Mouse (Mus musculus): ENCODE measurements around the gene Cabp7. TPM values are rescaled to one million over a fixed set of nuclear protein-coding genes. Genes with fewer than 3 reads are reported as not detected.
"Not testable (repeated sequence)": the region's sequence is repeated elsewhere in the genome, so short reads cannot be mapped to it uniquely, and the experiment has no call there.

Gene Cabp7
- total RNA-seq, 1 experiment from 2014 or later, result not detected

- DNase-seq, result no peak
These were observed 609 bp downstream of the Cabp7 start for GRCm38 (mm10) chr11:4745969-4746368.

GRCm38 (mm10) chr11:4744691-4745090, 1.9 kb downstream of the Cabp7 start:
- DNase-seq, result peak; percentile 34

DNA sequence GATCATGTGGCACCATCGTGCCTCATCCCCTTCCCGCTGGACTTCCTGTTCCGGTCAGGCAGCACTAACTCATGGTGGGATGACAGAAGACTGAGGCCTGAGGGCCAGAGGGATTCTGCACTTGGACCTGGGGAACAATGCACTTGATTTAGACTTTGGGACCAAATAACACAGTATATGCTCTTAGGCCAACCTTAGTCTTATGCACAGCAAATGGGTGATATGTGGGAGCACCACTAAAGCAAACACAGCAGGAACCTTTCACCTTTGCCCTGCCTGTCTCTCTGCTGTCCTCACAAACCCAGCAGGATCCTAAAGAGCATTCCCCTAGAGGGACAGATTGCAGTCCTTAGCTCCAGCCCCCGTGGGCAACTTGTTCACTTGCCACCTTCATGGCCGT, 5.8 kb downstream of the Cabp7 start:
- no peak for DNase-seq

DNA sequence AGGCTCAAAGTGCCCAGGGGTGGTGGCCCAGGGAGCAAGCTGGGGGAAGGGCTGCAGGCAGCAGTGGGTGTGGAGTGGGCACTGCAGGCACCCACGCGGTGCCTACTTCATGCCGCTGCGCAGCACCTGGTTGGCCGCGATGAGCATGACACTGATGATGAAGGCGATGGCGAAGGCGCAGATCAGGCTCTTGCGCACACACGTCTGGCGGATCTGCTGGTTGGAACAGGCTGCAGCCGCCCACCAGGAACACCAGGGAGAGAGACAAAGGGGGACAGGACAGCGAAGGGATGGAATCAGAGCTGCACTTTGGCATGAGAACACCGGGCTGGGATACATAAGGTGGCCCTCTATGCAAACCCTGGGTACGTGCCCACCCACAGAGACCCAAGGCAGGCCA, 7.9 kb downstream of the Cabp7 start:
- DNase-seq, result no peak

GRCm38 (mm10) chr11:4737682-4738081, 8.9 kb downstream of the Cabp7 start:
- no peak for DNase-seq

GRCm38 (mm10) chr11:4736355-4736754, 10.2 kb downstream of the Cabp7 start:
- no peak for DNase-seq

GRCm38 (mm10) chr11:4734179-4734578, 12.4 kb downstream of the Cabp7 start:
- no peak for DNase-seq

DNA sequence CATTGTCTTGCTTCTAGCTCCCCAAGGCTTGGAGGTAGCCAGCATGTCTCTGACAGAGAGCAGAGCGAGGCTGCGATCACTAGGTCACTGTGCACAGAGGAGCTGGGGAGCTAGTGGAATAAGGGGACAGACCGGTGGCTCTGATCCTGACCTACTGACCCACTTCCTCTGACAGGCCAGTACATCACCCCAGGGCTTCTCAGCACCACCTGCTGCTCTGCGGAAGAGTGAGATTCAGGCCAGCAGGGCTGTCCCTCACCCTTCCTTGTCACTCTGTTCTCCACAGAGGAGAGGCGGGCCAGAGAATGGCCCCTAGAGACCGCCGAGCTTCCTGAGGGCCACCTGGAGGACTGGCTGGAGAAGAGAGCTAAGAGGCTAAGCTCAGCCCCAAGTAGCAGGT, 14.8 kb downstream of the Cabp7 start:
- DNase-seq, result no peak

- peak; percentile 33 for DNase-seq
These were observed 15.7 kb downstream of the Cabp7 start for GRCm38 (mm10) chr11:4730913-4731312.

GRCm38 (mm10) chr11:4730096-4730495, 16.5 kb downstream of the Cabp7 start:
- no peak for DNase-seq

- peak; percentile 75 for DNase-seq
These were observed 17.0 kb downstream of the Cabp7 start for GRCm38 (mm10) chr11:4729603-4730002.

GRCm38 (mm10) chr11:4721728-4722127, 24.9 kb downstream of the Cabp7 start:
- no peak for DNase-seq

DNA sequence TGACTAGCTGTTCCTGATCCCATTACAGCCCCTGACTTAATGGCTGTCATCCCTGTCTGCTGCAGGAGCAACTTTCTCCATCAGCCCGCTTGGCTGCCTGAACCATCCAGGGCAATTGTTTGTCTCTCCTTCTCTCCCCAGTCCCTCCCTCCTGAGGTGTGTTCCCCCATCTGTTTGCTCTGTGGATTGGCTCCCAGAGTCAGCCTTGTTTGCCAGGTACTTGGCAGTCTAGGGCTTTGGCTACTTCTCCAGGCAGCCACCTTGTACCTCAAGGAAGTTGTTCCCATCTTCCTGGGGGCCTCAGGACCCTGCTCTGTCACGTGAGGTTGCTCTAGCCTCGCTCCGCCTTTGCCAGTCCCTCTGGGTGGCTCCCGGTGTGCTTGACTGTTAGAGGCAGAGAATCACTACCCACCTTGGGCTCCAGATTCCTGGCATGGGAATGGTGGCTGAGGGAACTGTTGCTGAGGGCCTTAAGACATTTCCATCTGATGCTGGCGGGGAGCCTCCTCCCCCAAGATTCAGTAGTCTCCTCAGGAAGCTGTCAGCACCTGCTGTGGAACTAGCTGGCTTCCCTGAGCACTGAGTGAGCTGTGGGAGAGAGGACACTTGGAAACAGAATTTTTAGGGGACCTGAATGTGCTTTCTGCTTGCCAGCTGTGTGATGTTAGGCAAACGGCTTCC, 25.5 kb downstream of the Cabp7 start:
- DNase-seq, result no peak

DNA sequence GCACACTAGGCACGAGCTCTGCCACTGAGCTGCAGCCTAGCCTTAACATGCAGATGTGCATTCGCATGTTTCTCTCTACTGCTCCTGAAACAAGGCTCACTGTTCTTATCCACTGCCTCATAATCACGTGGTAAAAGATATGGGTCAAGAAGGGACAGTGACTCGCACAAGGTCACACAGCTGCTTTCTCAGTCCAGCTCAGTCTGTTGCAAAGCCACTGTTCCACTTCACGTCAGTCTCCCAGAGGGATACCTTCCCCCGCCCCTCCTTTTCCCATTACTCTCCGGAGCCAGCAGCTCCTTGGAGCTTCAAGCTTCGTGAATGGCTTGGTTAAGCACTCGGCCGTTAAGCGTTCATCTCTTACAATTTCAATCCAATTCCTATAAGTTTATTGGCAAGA, 26.2 kb downstream of the Cabp7 start:
- no peak for DNase-seq

- DNase-seq, result peak; percentile 53
These were observed 26.6 kb downstream of the Cabp7 start for GRCm38 (mm10) chr11:4719961-4720360.

- DNase-seq, result peak; percentile 31
These were observed 28.0 kb downstream of the Cabp7 start for GRCm38 (mm10) chr11:4718548-4718947.

- DNase-seq, result no peak
These were observed 29.9 kb downstream of the Cabp7 start for GRCm38 (mm10) chr11:4716530-4717236.

DNA sequence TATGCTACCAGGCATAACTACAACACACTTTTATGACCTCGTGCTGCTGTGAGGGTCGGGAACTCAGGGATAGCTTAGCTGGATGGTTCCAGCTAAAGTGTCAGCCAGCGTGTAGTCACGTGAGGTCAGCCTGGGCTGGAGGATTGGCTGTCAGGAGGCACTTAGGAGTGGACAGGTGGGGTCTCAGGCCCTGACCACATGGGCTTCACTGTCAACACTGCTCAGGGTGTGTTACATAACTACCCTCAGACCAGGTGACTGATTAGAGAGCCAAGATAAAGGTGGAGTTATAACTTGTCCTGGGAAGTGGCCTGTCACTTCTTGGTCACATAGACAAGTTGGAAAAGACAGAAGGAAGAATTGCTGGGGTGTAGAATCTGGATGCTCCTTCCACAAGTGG, 31.0 kb downstream of the Cabp7 start:
- DNase-seq, result no peak

DNA sequence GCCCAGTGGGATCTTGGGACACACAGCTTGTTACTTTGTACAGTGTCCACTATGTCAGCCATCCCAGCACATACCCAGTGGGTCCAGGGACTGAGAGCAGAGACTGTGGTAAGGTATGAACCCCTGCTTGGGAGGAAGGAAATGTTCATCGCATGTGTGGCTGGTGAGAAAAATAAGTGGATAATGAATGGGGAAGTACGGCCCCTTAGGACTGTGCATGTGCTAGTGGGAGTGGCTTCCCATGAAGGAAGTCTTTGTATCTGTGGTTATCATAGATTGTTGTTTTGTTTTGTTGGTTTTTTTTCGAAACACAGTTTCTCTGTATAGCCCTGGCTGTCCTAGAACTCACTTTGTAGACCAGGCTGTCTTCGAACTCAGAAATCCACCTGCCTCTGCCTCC, 31.9 kb downstream of the Cabp7 start:
- no peak for DNase-seq

- no peak for DNase-seq
These were observed 33.8 kb downstream of the Cabp7 start for GRCm38 (mm10) chr11:4712822-4713221.

DNA sequence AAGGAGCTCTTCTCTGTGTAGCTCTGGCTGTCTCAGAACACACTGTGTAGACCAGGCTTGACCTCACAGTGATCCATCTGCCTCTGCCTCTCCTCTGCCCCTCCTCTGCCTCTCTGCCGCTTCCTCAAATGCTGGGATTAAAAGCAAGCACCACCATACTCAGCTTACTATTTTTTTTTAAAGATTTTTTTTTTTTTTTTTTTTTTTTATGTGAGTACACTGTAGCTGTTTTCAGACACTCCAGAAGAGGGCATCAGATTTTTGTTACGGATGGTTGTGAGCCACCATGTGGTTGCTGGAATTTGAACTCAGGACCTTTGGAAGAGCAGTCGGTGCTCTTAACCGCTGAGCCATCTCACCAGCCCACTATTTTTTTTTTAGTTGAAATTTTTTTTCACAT, 36.4 kb downstream of the Cabp7 start:
- DNase-seq, result not testable (repeated sequence)

- DNase-seq, result no peak
These were observed 41.4 kb downstream of the Cabp7 start for GRCm38 (mm10) chr11:4705178-4705577.

- peak; percentile 93 for DNase-seq
These were observed 42.3 kb downstream of the Cabp7 start, which contains the start of the genes Uqcr10 and Zmat5 for GRCm38 (mm10) chr11:4704072-4704964. TSS of gene Uqcr10 (minus strand) at chr11:4704342. TSS of gene Zmat5 (plus strand) at chr11:4704678.
